22 mouse cellular contexts compared by ENCODE assay signal in the genomic region with DNA sequence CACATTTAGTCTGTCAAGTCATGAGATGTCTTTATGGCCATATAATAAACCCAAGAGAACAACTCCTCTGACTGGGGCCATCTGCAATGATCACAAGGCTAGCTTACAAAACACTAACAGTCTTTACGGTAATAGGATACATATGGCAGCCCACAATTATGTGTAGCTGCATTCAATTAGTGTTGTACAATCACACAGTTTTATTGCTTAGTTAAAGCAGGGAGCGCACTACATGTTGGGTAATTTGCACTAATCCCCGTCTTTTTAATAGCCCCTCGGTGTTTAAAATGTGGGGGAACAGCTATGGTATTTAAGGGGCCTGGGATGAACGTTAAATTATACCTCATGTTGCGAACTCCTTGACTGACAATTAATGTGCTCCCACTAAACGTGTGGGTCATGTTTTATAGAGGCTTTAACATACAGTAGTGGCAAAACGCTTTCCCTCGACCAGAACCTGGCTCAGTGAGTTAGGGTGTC. TPM values are rescaled to one million over a fixed set of nuclear protein-coding genes. Genes with fewer than 3 reads are reported as not detected.
DNase-seq lines count a peak whose midpoint lies in the region; ATAC-seq lines count a peak whose summit lies in the region.
"Had no signal": no experiment of that assay in that cellular context is flagged by ENCODE, and none has a peak within 500 bp of the region (broad histone marks: within the 10 kb centered on the region; RNA-seq: fewer than 3 reads in every experiment).

No protein-coding gene starts in this region.

- H3K27me3 ChIP-seq in hindbrain, embryonic 13.5 days = no peaks in the 10 kb centered on the region
- no peaks in the 10 kb centered on the region for H3K27me3 ChIP-seq in hindbrain, embryonic 14.5 days (ENCODE audit: control insufficient read depth, insufficient read depth, low read length)
- H3K27me3 ChIP-seq in embryonic facial prominence, embryonic 15.5 days = no peaks in the 10 kb centered on the region
- H3K27me3 ChIP-seq in limb, embryonic 13.5 days = 0 out of 2 replicates have a peak, but pooled peaks cover 2% of the 10 kb centered on the region
- H3K27me3 ChIP-seq: heart, embryonic 13.5 days; liver, embryonic 15.5 days; Patski had no signal

- no peak overlapping the region for H3K4me3 ChIP-seq in hindbrain, embryonic 13.5 days
- no peak overlapping the region for H3K4me3 ChIP-seq in hindbrain, embryonic 14.5 days (replicated peaks; ENCODE audit: low read length)
- H3K4me3 ChIP-seq in embryonic facial prominence, embryonic 15.5 days (replicated peaks) = no peak overlapping the region
- no peak overlapping the region for H3K4me3 ChIP-seq in limb, embryonic 13.5 days
- H3K4me3 ChIP-seq: erythroblast, embryonic 14.5 days; heart, embryonic 13.5 days; liver, embryonic 15.5 days had no signal

- no peaks in the 10 kb centered on the region for H3K9me3 ChIP-seq in hindbrain, embryonic 13.5 days
- no peaks in the 10 kb centered on the region for H3K9me3 ChIP-seq in hindbrain, embryonic 14.5 days (ENCODE audit: control insufficient read depth, low read length)
- H3K9me3 ChIP-seq in embryonic facial prominence, embryonic 15.5 days (replicated peaks) = no peaks in the 10 kb centered on the region
- no peaks in the 10 kb centered on the region for H3K9me3 ChIP-seq in limb, embryonic 13.5 days
- H3K9me3 ChIP-seq: heart, embryonic 13.5 days; liver, embryonic 15.5 days had no signal

- WGBS in hindbrain, embryonic 13.5 days = 74% methylated on average over 9 of the region's 9 CpGs
- 79% methylated on average over 9 of the region's 9 CpGs for WGBS in hindbrain, embryonic 14.5 days
- 33% methylated on average over 9 of the region's 9 CpGs for WGBS in embryonic facial prominence, embryonic 15.5 days
- WGBS in limb, embryonic 13.5 days = 11% methylated on average over 9 of the region's 9 CpGs

- ATAC-seq in hindbrain, embryonic 13.5 days (ENCODE audit: low FRiP score) = 0 out of 2 replicates have a peak, but pooled peaks have one; percentile 24
- ATAC-seq in hindbrain, embryonic 14.5 days (ENCODE audit: low FRiP score) = no peak
- ATAC-seq in embryonic facial prominence, embryonic 15.5 days (ENCODE audit: insufficient number of reproducible peaks, low FRiP score, low TSS enrichment, low read depth) = peak; percentile 63
- peak; percentile 80 for ATAC-seq in limb, embryonic 13.5 days (ENCODE audit: low FRiP score, low read depth)
- no peak for ATAC-seq in megakaryocyte, adult 5-6 weeks (ENCODE audit: poor library complexity, severe bottlenecking)
- ATAC-seq: Patski had no signal

- H3K27ac ChIP-seq in hindbrain, embryonic 13.5 days = no peak overlapping the region; the same call in 1 of the 2 replicates
- no peak overlapping the region for H3K27ac ChIP-seq in hindbrain, embryonic 14.5 days
- peak overlapping the region; percentile 55; the same call in 1 of the 2 replicates for H3K27ac ChIP-seq in embryonic facial prominence, embryonic 15.5 days (replicated peaks)
- peak overlapping the region; percentile 49; the same call in 1 of the 2 replicates for H3K27ac ChIP-seq in limb, embryonic 13.5 days
- H3K27ac ChIP-seq: heart, embryonic 13.5 days; liver, embryonic 15.5 days; stomach, postnatal 0 days had no signal

- no peak overlapping the region for H3K9ac ChIP-seq in hindbrain, embryonic 13.5 days
- H3K9ac ChIP-seq in hindbrain, embryonic 14.5 days = no peak overlapping the region
- H3K9ac ChIP-seq in embryonic facial prominence, embryonic 15.5 days = no peak overlapping the region
- no peak overlapping the region for H3K9ac ChIP-seq in limb, embryonic 13.5 days
- H3K9ac ChIP-seq: heart, embryonic 13.5 days; liver, embryonic 15.5 days had no signal

- no peak overlapping the region for H3K4me2 ChIP-seq in hindbrain, embryonic 13.5 days
- no peak overlapping the region for H3K4me2 ChIP-seq in hindbrain, embryonic 14.5 days (replicated peaks)
- no peak overlapping the region for H3K4me2 ChIP-seq in embryonic facial prominence, embryonic 15.5 days (replicated peaks)
- peak overlapping the region; percentile 26 for H3K4me2 ChIP-seq in limb, embryonic 13.5 days (replicated peaks)
- H3K4me2 ChIP-seq: heart, embryonic 13.5 days; liver, embryonic 15.5 days had no signal

- DNase-seq in hindbrain, embryonic 14.5 days (ENCODE audit: low spot score) = no peak
- peak; percentile 64 for DNase-seq in embryo, embryonic 10.5 days (ENCODE audit: low spot score)
- DNase-seq in heart, adult 18-20 months = no peak
- DNase-seq in gastrocnemius, postnatal 10 days = no peak
- DNase-seq: adrenal gland, postnatal 36 days; cerebellum, postnatal 14 days; gastrocnemius, postnatal 36 days; kidney, adult 9 months; lung, postnatal 14 days; thymus, postnatal 36 days had no signal

- peaks cover 5% of the 10 kb centered on the region for H3K4me1 ChIP-seq in hindbrain, embryonic 13.5 days (replicated peaks)
- H3K4me1 ChIP-seq in hindbrain, embryonic 14.5 days (replicated peaks; ENCODE audit: control insufficient read depth, insufficient read depth, low read length) = no peaks in the 10 kb centered on the region
- H3K4me1 ChIP-seq in embryonic facial prominence, embryonic 15.5 days = peaks cover 7% of the 10 kb centered on the region; the same call in 1 of the 2 replicates
- peaks cover 50% of the 10 kb centered on the region for H3K4me1 ChIP-seq in limb, embryonic 13.5 days
- H3K4me1 ChIP-seq: heart, embryonic 13.5 days; liver, embryonic 15.5 days had no signal

- peaks cover 41% of the 10 kb centered on the region for H3K36me3 ChIP-seq in hindbrain, embryonic 13.5 days
- peaks cover 40% of the 10 kb centered on the region for H3K36me3 ChIP-seq in hindbrain, embryonic 14.5 days (replicated peaks; ENCODE audit: control insufficient read depth, insufficient read depth)
- H3K36me3 ChIP-seq in embryonic facial prominence, embryonic 15.5 days = no peaks in the 10 kb centered on the region
- no peaks in the 10 kb centered on the region for H3K36me3 ChIP-seq in limb, embryonic 13.5 days
- H3K36me3 ChIP-seq: heart, embryonic 13.5 days; liver, embryonic 15.5 days had no signal

RNA-seq across cellular contexts. Expression of a gene that starts 24.5 kb away (rescaled TPM):
- polyA plus RNA-seq in hindbrain, embryonic 13.5 days (2015; fragmentation: Nextera tagmentation; extraction: Ambion mirVana) = not detected in 2 replicates
- polyA plus RNA-seq in hindbrain, embryonic 14.5 days (2014; fragmentation: Nextera tagmentation; extraction: Ambion mirVana) = not detected in 2 replicates
- not detected in 2 replicates for polyA plus RNA-seq in embryonic facial prominence, embryonic 15.5 days (2015; fragmentation: Nextera tagmentation; extraction: Ambion mirVana)
- not detected in 2 replicates for polyA plus RNA-seq in limb, embryonic 13.5 days (2015; fragmentation: Nextera tagmentation; extraction: Ambion mirVana)
- not detected for total RNA-seq in heart, adult 18-20 months (2021)
- total RNA-seq in megakaryocyte, adult 5-6 weeks (2015) = not detected in 2 replicates
- total RNA-seq in megakaryocyte, adult 5-6 weeks (2017) = not detected in 2 replicates
- total RNA-seq in gastrocnemius, postnatal 10 days (2021) = not detected
- total RNA-seq: adrenal gland, postnatal 36 days; gastrocnemius, postnatal 36 days; left cerebral cortex, postnatal 14 days had no signal
- polyA plus RNA-seq: erythroblast, embryonic 14.5 days; frontal cortex, adult 2 months; heart, embryonic 13.5 days; hindbrain, embryonic 11.5 days; liver, embryonic 15.5 days; Patski; stomach, postnatal 0 days had no signal

Comparison
In these comparisons a context has a peak if more than half of its experiments do, and no peak if none do; other contexts are left out.
1. ATAC-seq: peak in hindbrain, embryonic 13.5 days (single experiment), embryonic facial prominence, embryonic 15.5 days (single experiment) and limb, embryonic 13.5 days (single experiment); none in hindbrain, embryonic 14.5 days (single experiment) and megakaryocyte, adult 5-6 weeks (single experiment).
2. H3K27ac ChIP-seq: peak in embryonic facial prominence, embryonic 15.5 days (single experiment) and limb, embryonic 13.5 days (single experiment); none in hindbrain, embryonic 13.5 days (single experiment) and hindbrain, embryonic 14.5 days (single experiment).